Mouse (Mus musculus) kidney, adult 8-10 months (tissue): ENCODE measurements at regions not wholly inside any gene's neighbourhood (a gene's known extent, or its start where the extent isn't known, plus 50 kb on each side); places are given as distances from the start of the nearest gene placed in this dataset.

ENCODE experiments used
- DNase-seq, 2 experiments: peaks; one replicate each; pipeline ENCODE4 v3.0.0; 2022

DNA sequence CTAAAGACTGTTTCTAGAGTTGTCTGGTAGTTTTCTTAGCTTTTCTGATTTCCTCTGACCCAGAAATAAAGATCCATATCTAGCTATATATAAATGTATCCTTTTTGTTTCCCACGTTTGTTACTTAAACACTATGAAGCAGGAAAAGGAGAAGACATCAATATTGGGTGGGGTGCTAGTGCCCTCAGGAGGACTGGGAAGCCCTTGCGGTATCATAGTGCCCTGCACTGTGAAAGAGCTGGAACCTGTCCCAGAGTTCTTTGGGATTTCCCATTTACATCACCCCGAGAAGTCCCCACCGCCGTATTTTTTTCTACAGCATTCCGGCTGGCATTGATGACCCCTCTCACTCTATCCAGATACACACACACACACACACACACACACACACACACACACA is 119.3 kb upstream of the Hmgn3 start:
- no peak for DNase-seq

DNA sequence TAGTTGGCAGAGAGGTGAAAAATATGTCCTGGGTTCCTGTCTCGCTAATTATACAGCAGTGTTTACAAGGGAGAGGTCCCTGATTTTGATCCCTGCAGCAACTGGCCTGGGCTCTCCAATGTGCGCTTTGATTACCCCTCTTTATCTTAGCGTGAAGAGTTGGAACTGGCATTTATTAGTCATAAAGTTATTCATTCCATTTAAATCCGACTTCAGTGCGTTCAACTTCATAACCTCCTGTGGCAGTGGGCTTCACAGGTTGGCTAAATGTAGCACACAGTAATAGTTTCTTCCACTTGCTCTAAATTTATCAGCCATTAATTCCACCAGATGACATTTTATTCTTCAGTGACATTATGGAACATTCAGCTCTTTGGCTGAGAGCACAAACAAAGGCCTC is 113.0 kb upstream of the Hmgn3 start:
- DNase-seq, result no peak

DNA sequence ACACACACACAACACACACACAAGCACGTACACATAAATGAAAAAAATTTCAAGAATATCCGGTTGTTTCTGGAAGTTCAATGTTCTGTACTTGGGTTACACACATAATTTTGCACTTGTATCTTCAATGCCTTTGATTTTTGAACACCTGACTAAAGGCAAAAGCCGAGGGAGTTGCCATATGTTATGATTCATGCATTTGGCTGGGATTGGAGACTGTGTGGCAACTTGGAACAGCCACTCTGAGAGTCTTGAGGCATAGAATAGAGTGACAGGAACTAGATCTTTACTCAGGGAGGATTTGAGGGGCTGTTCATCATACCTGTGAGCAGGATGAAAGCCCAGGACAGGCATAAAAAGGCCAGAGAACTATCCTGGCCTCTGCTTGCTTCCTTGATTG is 112.5 kb upstream of the Hmgn3 start:
- DNase-seq, result no peak

DNA sequence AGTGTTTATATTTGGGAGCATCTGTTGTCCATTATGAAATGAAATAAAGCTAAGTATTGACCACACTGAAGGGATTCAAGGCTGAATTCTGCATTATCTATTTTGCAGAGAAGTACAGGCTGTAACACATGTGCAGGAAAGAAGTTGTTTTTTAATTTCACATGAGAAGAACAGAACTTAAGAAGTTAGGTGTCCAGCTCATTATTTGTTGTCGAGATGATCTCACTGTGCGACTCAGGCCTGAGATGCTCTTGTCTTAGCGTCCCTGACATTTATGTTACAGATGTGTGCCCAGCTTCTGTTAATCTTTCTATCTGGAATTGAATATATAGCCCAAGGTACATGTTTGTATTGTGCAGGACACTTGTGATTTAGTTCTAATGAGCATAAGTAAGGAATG is 112.0 kb upstream of the Hmgn3 start:
- no peak for DNase-seq

DNA sequence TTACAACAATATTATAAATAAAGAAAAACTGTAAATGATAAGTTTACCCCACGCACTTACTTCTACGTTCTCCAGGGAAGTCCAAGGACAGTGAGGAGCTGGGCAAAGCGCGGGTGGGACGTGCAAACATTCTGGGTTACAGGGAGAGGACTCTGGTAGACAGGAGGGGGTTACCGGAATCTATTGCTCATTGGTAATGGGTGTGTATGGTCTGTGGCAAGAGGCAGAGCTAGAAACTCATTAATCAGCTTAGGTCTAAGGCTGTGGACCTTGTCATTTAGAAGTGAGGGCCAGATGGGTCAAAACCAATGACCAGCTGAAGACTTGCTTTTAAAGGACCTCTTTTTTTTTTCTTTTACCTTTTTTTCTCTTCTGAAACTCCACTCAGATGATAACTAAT is 107.9 kb upstream of the Hmgn3 start:
- DNase-seq, result peak; percentile 33 to 43

DNA sequence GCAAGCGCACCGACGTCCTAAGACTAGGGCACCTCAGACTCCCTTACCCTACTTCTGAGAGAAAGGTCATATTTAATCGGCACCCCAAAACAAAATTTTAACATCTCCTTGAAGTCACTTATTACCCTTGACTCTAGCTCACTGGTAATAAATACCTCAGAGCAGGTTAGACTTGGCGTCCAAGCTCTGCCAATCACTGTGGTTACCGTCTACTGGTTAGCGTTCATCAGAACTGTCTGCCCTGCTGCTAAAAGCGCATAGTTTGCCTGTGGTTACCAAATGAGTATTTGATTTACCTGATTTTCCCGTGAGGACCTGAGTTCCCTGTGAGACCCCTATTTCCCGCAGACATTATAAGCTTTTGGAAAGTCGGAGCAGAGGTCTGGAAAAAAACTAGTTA is 107.3 kb upstream of the Hmgn3 start:
- DNase-seq, result peak; percentile 24 to 49

DNA sequence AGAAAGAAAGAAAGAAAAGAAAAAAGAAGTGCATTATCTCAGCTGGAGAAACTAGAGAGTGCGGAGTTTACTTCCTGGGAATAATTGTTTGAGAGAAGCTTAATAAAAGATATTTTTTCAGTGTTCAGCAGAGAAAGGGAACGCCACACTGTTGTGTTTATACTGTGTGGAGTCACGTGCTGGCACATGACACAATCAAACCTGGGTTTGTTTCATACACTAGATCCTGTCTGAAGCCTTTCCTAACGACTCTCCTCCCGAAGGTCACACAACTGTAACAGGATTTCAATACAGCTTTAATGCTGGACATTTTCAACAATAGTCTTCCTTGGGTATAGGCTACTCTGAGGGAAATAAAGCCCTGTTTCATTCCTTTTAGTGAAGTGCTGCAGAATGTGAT is 105.3 kb upstream of the Hmgn3 start:
- no peak for DNase-seq

DNA sequence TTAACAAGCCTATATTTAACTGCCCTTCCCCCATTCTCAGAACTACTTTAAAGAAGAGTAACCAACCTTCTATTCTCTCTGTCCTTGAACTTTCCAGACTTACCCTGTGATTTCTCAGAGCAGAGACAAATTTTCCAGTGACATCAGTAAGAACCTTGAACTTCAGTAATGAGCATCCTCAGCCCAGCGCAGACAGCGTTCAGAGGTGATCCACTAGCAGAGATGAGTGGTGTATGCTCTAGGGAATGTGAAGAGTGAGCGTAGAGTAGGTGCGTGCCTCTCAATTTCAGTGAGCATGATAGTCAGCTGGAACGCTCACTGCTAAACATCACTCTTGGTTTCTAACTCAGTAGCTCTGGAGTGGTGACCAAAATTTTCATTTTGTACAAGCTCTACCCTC is 103.4 kb upstream of the Hmgn3 start:
- DNase-seq, result no peak

DNA sequence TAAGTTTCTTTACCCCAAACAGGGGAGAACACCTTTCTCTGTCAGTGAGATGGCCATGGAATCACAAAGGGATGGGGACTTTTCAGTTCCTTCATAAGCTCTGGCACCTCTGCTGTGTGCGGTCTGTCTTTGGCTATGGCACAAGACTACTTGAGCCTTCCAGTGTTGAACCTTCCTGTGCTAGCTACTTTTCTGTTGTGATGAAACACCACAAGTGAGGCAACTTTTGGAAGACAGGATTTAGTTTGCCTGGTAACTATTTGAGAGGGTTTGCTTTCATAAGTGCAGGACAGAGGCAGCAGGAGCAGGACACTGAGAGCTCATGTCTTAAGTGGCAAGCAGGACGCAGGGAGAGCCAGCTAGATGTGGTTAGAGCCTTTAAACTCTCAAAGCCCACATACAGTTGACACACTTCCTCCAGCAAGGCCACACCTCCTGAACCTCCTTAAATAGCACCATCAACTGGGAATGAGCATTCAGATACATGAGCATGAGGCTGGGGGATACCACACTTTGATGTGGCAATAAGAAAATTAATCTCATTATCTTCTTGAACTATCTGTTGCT is 101.8 kb upstream of the Hmgn3 start:
- no peak for DNase-seq

DNA sequence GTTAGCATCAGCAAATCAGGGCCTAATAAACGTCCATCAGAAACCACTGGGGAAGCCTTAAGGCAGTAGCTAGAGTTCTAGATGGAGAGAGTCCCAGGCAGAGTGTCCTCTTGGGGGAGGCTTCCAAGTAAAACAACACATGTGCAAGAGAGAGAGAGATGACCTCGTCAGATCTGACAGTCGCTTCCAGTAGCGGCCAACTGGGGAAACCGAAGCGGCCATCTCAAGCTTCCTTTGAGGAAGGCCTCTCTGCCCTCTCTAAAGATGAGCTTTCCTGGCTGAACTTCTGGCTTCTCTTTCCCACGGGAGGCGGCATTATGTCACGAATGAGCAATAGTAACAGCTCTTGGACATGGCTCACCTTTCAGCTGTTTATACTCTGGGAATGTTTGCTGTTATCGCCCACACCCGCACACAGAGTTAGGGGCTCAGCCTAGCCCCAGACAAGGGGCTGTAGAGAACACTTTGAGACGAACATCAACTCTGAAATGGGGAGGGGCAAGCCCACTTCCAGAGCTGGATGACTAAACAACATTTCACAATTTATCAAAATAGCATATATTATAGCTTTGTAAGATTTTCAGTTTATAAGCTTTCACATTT is 100.7 kb upstream of the Hmgn3 start:
- peak in 1 of 2 experiments; percentile 16 for DNase-seq

DNA sequence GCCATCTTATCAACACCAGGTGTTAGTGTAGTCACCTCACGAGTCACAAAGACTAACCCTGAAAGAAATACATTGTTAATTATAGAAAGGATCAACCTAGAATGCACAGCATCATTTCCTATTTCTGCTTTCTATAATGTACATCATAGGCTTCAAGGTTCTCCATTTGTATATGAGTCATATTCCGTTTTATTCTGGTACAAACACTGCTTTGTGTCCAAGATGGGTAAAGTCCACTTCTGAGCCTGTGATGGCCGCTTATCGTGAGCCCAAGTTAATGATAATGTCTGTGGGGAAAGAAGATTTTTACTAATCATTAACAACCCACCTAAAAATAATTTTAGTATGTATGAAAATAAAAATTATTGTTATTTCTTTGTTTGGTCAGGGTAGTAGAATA is 94.6 kb upstream of the Hmgn3 start:
- DNase-seq, result no peak

DNA sequence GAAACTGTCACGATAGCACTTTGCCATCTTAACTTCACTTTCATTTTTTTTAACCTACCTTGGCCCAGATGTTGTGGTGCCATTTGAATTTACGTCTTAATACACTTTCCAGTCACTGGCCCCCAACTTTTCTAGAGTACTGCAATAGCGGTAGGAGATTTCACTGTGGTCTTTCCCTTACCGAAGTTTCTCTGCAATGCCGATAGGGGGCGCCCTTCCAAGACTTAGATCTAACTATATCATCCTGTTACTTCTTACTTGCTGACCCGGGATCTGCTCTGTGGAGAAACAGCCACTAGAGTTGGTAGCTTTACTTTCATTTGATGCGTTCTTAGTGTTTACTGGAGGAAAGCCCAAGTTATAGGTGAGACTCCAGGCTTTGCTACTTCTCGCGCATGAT is 92.6 kb upstream of the Hmgn3 start:
- DNase-seq, result no peak

DNA sequence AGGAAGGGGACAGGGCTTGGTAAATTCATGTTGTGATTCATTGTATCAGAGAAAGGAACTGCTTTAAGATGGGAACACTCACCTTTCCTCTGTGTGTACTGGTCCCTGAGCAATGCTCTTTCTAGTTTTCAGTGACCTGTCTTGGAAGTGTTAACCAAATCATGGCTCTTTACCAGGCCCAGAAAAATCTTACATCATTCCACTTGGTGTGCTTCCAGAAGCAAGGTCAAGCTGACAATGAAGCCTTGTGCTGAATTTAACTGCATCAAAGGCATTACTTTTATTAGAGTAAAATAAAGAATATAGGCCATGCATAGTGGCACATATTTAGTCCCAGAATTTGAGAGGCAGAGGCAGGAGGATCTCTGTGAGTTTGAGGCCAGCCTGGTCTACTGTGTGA is 75.4 kb upstream of the Hmgn3 start:
- DNase-seq, result no peak

DNA sequence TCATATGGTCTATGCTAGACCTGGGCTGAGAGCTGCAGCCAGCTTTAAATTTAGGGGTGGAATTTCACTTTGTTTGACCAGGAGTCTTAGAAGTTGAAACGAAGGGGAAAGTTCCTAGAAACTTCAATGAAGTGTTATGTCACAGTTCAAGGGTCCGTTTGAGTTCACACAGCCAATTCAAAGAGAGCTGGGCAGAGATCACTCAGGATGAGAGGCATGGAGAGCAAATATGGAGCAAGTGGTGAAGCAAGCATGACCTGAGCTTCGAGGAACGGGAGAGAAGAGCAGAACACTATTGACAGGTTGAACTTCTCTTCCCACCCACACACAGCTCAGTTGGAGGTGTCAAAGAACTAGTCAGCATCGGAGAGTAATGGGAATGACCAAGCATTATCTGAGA is 56.1 kb upstream of the Hmgn3 start:
- peak; percentile 13 to 27 for DNase-seq

DNA sequence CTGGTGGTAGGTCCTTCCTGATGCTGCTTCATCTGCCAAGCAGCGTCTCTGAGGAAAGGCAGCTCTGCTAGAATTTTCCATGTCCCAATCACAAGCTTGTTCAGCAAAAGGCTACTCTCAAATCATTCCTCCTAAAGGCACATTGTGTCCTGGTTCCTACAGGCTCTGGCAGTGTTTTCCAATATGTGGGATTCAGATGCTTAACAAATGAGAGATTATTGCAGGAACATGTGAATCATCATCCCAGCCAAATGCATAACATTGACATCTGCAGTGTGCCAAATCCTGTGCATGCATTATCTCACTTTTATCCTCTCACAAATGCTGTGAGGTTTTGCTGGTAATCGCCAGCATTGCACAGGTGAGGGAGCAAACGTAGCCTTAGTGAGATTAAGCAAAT is 53.3 kb upstream of the Hmgn3 start:
- DNase-seq, result no peak

DNA sequence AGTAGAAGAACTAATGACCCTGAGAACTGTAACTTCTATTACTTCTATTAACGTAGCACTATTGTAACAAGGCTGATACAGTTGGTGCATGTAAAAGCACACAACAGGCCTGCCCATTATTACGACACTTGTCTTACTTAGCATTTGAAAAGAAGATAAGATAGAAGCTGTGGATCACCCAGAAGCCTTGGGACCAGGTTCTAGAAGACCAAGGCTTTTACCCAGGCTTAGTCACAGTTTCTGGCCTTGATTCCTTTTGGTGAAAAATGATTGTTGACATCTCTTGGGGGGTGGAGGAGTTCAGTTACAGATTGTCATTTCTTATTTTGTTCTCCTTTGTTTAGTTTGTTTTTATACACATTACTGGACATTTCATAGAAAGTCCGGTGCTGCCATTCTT is 52.7 kb upstream of the Hmgn3 start:
- DNase-seq, result no peak

DNA sequence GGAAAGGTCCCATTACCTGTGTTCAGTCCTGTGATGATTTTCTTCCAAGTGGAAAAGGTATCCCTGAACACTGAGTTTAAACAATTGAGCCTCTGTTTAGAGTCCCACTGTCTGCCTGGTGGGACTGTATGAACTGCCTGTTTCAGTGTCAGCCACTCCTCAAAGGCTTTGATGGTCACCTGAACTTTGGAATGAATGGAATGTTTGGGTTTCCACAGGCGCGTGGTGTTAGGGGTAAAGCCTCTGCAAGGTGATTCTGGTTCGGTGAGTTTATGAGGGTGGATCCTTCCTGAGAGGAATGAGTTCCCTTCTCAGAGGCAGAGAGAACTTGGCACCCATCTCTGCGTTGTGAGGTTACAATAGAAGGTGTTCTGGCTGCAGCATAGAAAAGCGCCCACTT is 50.5 kb upstream of the Hmgn3 start:
- peak; percentile 11 to 33 for DNase-seq
